Mouse (Mus musculus) thymus, postnatal 25 days (tissue): ENCODE data around the gene Slc23a2.

Source experiments
- DNase-seq: peaks from one replicate; pipeline ENCODE4 v3.0.0; 2022

Gene Slc23a2

GRCm38 (mm10) chr2:132044320-132045274, 100.3 kb downstream of the Slc23a2 start:
- DNase-seq: no peak

DNA sequence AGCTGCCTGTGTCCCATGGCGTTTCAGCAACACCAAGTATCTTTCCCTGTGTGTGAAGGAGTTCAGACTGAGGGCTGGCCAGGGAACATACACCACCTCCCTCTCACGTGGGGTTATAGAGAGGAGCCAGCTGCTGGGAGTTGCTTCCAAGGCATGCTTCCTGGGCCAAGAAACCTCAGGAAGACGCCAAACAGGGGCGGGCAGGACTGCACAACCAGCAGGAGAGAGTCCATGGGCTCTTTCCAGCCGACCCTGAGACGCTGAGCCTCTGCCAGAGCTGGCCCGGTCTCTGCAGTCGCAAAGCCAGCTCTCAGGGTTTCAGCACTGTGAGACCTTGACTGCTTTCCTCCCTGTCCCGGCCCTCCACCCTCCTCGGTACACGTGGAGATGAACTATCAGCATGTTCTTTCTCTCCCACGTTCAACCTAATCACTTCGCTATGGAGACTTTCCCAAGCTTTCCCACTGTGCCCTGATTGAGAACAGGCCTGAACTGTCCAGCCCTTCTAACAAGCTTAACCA, 101.7 kb downstream of the Slc23a2 start:
- DNase-seq: no peak

DNA sequence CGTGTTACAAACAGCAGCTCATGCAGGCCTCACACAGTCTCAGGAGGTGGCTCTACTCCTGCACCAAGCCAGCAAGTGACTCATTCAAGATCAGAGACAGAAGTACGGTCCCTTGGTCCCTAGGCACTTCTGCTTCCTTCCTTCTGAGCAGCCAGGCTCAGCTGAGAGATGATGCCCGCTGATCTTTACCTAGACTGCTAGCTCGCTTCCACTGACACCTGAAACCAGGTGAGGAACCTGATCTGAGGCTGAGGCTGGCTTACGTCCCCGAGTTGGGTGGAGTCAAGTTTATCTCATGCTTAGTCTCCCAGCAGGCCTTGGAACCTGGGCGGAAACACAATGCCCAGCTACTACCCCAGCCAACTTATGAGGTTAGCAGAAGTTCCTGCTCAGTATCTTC, 105.0 kb downstream of the Slc23a2 start:
- DNase-seq: peak; percentile 56

DNA sequence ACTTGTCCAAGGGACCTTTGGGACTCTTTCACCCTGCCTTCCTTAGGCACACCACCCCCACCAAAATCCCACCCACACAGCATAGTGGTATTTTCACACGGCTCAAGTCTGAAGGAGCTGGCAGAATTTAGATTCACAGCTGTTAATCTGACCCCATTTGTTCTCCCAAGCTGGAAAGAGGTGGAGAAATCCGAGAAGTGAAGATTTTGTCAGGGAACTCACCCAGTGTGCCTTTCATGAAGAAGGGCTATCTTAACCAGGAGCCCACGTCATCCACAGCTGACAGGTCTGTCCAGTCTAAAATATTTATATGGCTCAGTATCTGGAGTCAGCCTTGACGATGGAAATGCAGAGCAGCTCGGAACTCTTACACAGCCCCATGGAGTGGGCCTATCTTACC, 108.6 kb downstream of the Slc23a2 start:
- DNase-seq: no peak

GRCm38 (mm10) chr2:132035470-132035835, 109.5 kb downstream of the Slc23a2 start:
- DNase-seq: peak; percentile 62

DNA sequence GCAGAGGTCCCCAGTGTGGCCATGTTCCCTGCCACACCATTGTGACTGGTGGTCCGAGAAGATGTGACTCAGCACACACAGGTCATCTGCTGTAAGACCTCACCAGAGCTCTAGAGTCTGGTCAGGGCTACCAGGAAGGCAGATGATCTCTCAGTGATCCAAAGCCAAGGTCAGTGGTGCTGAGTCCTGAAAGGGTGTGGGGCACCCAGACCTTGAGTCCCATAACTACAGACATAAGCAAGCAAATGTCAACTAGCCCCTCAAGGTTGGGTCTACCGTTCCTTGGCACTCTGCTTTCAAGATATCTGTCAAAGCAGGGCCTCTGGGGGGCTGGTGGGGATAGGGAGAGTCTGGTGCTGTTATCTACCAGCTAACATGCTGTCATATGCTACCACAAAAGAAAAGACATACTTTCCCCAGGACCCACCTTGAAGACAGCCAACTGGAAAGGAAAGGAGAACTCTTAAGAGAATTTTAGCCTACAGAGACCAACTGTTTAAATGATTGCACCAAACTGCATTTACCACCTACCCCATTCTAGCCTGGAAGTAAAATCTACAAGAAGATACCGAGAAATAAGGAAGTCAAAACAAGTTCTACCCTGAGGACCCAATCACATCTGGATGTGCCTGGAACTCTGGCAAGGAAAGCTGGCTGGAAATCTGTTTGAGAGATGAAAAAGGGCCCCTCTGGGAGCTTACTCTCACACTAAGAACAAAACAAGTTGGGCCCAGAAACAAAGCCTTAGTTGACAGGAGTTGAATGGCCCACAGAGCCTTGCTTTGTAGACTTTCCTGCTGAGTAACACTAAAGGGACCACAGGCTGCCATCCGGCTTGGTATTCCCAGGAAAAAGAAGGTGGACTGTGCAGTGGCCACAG, 110.1 kb downstream of the Slc23a2 start:
- DNase-seq: no peak

- DNase-seq: no peak
These were observed 113.4 kb downstream of the Slc23a2 start for GRCm38 (mm10) chr2:132031364-132032095.

DNA sequence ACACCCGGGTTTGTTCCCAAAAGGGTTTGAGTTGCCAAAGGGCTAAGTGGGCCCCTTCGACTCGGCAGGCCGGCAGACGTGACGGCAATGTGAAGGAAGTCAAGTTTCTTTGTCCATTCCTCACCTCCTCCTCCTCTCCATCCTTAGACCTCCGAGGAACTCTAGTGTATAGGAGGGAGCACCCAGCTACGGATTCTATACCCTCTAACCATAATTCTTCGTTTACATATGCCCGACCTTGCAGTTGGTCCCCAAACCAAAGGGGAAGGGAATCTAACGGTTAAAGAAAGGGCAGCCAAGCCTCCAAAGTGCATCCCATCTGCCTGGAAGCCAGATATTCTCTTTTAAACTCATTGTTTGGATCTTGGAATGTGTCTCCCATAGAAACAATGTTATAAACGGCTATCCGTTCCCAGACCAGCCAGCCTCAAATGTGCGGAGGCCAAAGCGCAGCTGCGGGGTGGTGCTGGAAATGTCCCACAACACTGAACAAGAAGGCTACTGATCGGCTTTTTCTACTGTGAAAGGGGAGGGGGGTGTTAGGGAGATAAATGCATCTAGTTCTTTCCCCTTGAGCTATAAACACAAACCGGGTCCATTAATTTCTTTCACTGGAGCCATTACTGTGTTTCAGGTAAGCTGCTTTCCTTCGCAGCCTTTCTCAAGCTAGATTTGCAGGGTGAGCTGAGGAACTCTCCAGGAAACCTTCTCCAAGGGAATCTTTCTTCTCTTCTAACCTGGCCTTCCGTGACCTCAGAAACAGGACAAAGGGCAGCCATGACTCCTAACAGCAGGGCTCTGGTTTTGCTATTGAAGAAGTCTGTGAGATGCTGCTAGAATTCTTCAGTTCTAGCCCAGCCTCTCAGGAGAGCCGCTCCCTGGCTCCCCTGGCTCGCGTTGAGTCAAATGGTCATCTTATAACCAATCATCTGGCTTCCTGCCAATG, 114.2 kb downstream of the Slc23a2 start:
- no peak for DNase-seq

GRCm38 (mm10) chr2:132029646-132030417, 115.1 kb downstream of the Slc23a2 start, which contains the start of gene Rassf2:
Gene Rassf2, minus strand, starts transcription at chr2:132030258.
- peak; percentile 91 for DNase-seq

DNA sequence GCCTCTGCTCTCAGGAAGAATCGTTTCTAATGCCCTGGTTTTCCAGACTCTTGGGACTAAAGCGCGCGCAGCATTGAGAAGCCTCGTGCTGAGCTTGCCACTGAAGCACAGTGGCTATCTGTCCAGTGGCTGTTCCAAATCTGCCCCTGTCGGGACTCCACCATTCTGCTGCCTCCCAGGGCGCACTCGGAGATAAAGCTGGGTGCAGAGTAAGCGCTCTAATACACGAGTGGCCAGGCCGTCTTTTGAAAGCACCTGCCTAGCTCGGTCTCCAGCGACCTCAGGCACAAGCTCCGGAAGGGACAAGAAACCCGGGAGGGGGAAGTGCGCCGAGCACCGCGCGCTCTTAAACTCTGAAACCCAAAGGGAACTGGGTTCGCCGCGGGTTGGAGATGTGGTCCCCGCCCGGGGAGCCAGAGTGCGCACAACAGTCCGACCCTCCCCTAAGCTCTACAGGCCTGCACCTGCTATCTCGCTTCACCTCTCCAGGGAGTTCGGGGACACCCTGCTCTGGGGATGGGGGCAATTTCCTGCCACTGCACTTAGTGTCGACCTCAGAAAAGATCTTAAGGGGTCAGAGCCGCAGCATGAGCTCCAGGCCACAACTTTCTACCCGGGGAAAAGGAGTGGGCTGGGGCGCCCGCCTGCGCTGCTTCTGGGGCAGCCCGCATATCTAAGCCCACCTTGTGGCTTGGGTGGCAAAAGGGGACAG, 115.9 kb downstream of the Slc23a2 start:
- peak; percentile 73 for DNase-seq

GRCm38 (mm10) chr2:132028107-132028506, 116.8 kb downstream of the Slc23a2 start:
- no peak for DNase-seq

- DNase-seq: no peak
These were observed 117.5 kb downstream of the Slc23a2 start for GRCm38 (mm10) chr2:132027366-132027765.

GRCm38 (mm10) chr2:132024028-132024427, 120.9 kb downstream of the Slc23a2 start:
- DNase-seq: no peak

- DNase-seq: peak; percentile 63
These were observed 122.3 kb downstream of the Slc23a2 start for GRCm38 (mm10) chr2:132022621-132023020.

- DNase-seq: no peak
These were observed 123.3 kb downstream of the Slc23a2 start for GRCm38 (mm10) chr2:132021616-132022015.

- peak; percentile 86 for DNase-seq
These were observed 123.8 kb downstream of the Slc23a2 start for GRCm38 (mm10) chr2:132020991-132021541.

GRCm38 (mm10) chr2:132020420-132020819, 124.5 kb downstream of the Slc23a2 start:
- peak; percentile 51 for DNase-seq

DNA sequence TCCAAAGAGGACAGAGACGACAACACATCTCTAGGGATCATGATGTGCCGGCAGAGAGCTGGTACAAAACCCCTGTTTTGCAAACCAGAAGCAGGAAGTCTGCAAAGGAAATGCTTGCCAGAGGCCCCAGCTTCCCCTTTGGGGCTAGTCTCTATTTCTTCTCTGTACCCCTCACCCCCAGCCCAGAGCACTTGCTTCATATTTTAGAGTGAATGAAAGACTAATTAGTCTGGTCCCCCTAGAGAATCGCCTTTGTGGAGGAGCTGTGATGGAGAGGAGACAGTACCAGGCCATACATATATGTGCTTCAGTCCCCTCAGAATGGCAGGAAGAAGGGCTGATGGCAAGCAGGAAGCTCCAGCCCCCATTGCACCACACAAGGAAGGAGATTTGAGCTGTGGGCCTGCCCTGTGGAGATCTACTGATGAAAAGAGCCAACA, 125.5 kb downstream of the Slc23a2 start:
- peak; percentile 80 for DNase-seq

DNA sequence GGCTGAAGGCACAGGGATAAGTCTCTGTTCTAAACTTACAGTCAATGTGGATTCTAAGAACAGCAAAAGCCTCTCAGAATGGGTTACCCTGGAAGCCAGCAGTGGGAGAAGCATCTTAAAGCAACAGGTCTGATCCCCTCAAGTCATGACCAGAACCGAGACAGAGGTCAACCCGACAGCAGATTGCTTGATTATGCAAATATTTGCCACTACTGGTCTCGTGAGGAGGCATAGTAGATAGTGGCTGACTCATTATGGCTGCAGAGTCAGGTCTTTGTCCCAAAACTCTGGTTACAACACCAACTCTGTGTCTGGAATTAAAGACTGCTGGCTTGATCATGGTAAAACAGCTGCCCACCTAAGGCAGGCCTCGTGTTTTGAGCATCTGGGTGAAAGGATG, 126.8 kb downstream of the Slc23a2 start:
- DNase-seq: no peak
